Mouse (Mus musculus): ENCODE measurements at regions not wholly inside any gene's neighbourhood (a gene's known extent, or its start where the extent isn't known, plus 50 kb on each side); places are given as distances from the start of the nearest gene placed in this dataset.

DNA sequence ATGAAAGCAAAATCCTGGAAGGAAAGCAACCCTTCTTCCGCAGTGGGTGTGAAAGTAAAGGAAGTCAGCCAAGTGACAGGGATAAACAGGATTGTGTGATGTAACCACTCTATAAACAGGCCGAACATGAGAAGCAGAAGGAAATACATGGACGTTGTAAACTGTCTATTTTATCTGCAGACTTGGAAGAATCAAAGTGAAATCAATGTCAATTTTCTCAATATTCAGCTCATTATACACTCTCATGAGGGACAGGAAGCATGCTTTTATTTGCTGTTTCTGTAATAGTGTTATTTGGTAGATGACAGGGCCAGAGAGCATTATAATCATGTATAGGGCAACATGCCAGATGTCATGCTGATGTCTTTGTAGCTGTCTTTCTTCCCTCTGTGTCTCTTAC, 443.5 kb upstream of the A1bg start:
- dilution Hi-C loops (cut with MboI; ENCODE audit: extremely low pct_ligation_motif_present, extremely low pct_unique_long_range_greater_than_20kb, low sequenced_read_pairs) (no loop called here), in situ Hi-C loops (cut with MboI; ENCODE audit: low pct_ligation_motif_present, low pct_unique_long_range_greater_than_20kb, low sequenced_read_pairs) (no loop called here)
- no peaks in the 10 kb centered on the region for H3K4me1 ChIP-seq (ENCODE audit: control insufficient read depth in 1 of 2, insufficient read depth in 2 of 2)
- H3K36me3 ChIP-seq (replicated peaks in 1 of 2; ENCODE audit: control insufficient read depth in 1 of 2, insufficient read depth in 1 of 2, low read length in 1 of 2): no peaks in the 10 kb centered on the region
- no peaks in the 10 kb centered on the region for H3K9me3 ChIP-seq (replicated peaks; ENCODE audit: low read length)
- no peak for DNase-seq (ENCODE audit: extremely low read depth)
- no peak overlapping the region for H3K27ac ChIP-seq (ENCODE audit: insufficient read depth, low read depth)
- H3K79me2 ChIP-seq (replicated peaks; ENCODE audit: control insufficient read depth, extremely low read depth, insufficient read depth, poor library complexity, severe bottlenecking): no peaks in the 10 kb centered on the region
- H3K9ac ChIP-seq (ENCODE audit: insufficient read depth, low read depth): no peak overlapping the region
- no peaks in the 10 kb centered on the region for H3K27me3 ChIP-seq (replicated peaks)
- no peak overlapping the region; the same call in 1 of the 2 replicates for H3K4me2 ChIP-seq (ENCODE audit: insufficient read depth, low read depth, poor library complexity, severe bottlenecking)
- TF ChIP-seq MAFK (IDR thresholded peaks at IDR 0.05; ENCODE audit: insufficient replicate concordance, low read length): no peak
- no peak for TF ChIP-seq SIN3A (IDR thresholded peaks at IDR 0.05; ENCODE audit: low read length)
- TF ChIP-seq JUN (IDR thresholded peaks at IDR 0.05; ENCODE audit: insufficient read depth, low read depth, low read length): no peak
- no peak overlapping the region for H3K4me3 ChIP-seq (replicated peaks in 1 of 3; ENCODE audit: low read depth in 2 of 3, low read length in 2 of 3, poor library complexity in 1 of 3)

DNA sequence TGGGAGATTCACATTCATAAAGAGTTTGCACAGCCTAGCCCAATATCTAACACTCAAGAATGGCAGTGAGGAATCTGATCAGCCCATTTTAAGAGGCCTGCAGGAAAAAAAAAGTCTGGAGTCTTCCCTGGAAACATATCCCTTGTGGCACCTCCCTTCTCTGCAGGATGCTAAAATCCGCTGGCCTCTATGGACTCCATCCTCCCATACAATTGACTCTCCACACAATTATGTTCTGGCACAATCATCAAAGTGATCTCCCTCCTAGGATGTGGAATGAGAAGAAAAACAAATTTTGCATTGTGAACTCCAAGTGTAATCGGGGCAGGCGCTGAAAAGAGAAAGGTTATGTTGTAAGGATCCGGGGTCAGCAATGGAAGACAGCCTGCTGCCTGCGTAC, 442.7 kb upstream of the A1bg start:
- no peaks in the 10 kb centered on the region for H3K4me1 ChIP-seq (ENCODE audit: control insufficient read depth in 1 of 2, insufficient read depth in 2 of 2)
- in situ Hi-C loops (cut with MboI; ENCODE audit: low pct_ligation_motif_present, low pct_unique_long_range_greater_than_20kb, low sequenced_read_pairs): no loop called here
- TF ChIP-seq E2F4 (IDR thresholded peaks at IDR 0.05; ENCODE audit: insufficient replicate concordance, low read depth, low read length): no peak
- TF ChIP-seq CHD2 (IDR thresholded peaks at IDR 0.05; ENCODE audit: low read length): no peak
- no peak for TF ChIP-seq KAT2A (IDR thresholded peaks at IDR 0.05; ENCODE audit: insufficient replicate concordance, low read length)
- TF ChIP-seq ZMIZ1 (IDR thresholded peaks at IDR 0.05; ENCODE audit: low read depth, low read length): no peak
- TF ChIP-seq CTCF (conservative IDR thresholded peaks at IDR 0.05 in 1 of 2, IDR thresholded peaks at IDR 0.05 in 1 of 2; ENCODE audit: low read depth in 2 of 2, low read length in 2 of 2): no peak
- TF ChIP-seq JUND (conservative IDR thresholded peaks at IDR 0.05; ENCODE audit: low read depth, low read length): no peak
- TF ChIP-seq RCOR1 (conservative IDR thresholded peaks at IDR 0.05; ENCODE audit: low read depth, low read length): no peak
- no peak for TF ChIP-seq USF2 (conservative IDR thresholded peaks at IDR 0.05; ENCODE audit: low read depth, low read length)
- no peak for TF ChIP-seq MYC (IDR thresholded peaks at IDR 0.05; ENCODE audit: low read depth, low read length)
- H3K27me3 ChIP-seq (replicated peaks): no peaks in the 10 kb centered on the region
- no peaks in the 10 kb centered on the region for H3K9me3 ChIP-seq (replicated peaks; ENCODE audit: low read length)
- H3K36me3 ChIP-seq (replicated peaks in 1 of 2; ENCODE audit: control insufficient read depth in 1 of 2, insufficient read depth in 1 of 2, low read length in 1 of 2): no peaks in the 10 kb centered on the region
- dilution Hi-C loops (cut with MboI; ENCODE audit: extremely low pct_ligation_motif_present, extremely low pct_unique_long_range_greater_than_20kb, low sequenced_read_pairs): no loop called here
- H3K4me3 ChIP-seq (replicated peaks in 1 of 3; ENCODE audit: low read depth in 2 of 3, low read length in 2 of 3, poor library complexity in 1 of 3): no peak overlapping the region
- no peak overlapping the region for H3K27ac ChIP-seq (ENCODE audit: insufficient read depth, low read depth)
- DNase-seq (ENCODE audit: extremely low read depth): no peak
- H3K79me2 ChIP-seq (replicated peaks; ENCODE audit: control insufficient read depth, extremely low read depth, insufficient read depth, poor library complexity, severe bottlenecking): no peaks in the 10 kb centered on the region
- no peak overlapping the region for H3K4me2 ChIP-seq (ENCODE audit: insufficient read depth, low read depth, poor library complexity, severe bottlenecking)
- no peak overlapping the region for H3K9ac ChIP-seq (ENCODE audit: insufficient read depth, low read depth)

DNA sequence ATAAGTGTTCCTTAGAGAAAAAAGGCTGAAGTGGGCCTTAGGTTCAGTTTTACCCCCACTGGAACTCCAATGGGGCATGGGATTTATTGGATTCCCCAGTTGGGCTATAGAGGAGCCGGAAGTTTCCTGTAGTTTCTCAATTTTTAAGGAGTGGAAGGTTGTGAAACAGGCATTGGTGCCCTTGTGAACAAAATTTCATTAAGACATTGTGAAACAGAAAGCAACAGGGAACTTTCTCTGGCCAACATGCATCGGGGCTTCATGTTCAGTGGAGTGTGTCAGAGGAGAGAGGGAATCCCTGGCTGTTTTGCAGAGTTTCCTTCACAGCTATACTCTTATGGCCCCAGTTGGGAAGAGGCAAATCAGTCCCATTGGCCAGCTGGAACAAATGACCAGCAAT, 441.6 kb upstream of the A1bg start:
- H3K79me2 ChIP-seq (replicated peaks; ENCODE audit: control insufficient read depth, extremely low read depth, insufficient read depth, poor library complexity, severe bottlenecking): no peaks in the 10 kb centered on the region
- H3K4me1 ChIP-seq (ENCODE audit: control insufficient read depth in 1 of 2, insufficient read depth in 2 of 2): no peaks in the 10 kb centered on the region
- no peak overlapping the region for H3K9ac ChIP-seq (ENCODE audit: insufficient read depth, low read depth)
- H3K4me3 ChIP-seq (replicated peaks in 1 of 3; ENCODE audit: low read depth in 2 of 3, low read length in 2 of 3, poor library complexity in 1 of 3): no peak overlapping the region
- in situ Hi-C loops (cut with MboI; ENCODE audit: low pct_ligation_motif_present, low pct_unique_long_range_greater_than_20kb, low sequenced_read_pairs): no loop called here
- no peaks in the 10 kb centered on the region for H3K9me3 ChIP-seq (replicated peaks; ENCODE audit: low read length)
- H3K36me3 ChIP-seq (replicated peaks in 1 of 2; ENCODE audit: control insufficient read depth in 1 of 2, insufficient read depth in 1 of 2, low read length in 1 of 2): no peaks in the 10 kb centered on the region
- no peak overlapping the region for H3K4me2 ChIP-seq (ENCODE audit: insufficient read depth, low read depth, poor library complexity, severe bottlenecking)
- no peak for DNase-seq (ENCODE audit: extremely low read depth)
- dilution Hi-C loops (cut with MboI; ENCODE audit: extremely low pct_ligation_motif_present, extremely low pct_unique_long_range_greater_than_20kb, low sequenced_read_pairs): no loop called here
- no peaks in the 10 kb centered on the region for H3K27me3 ChIP-seq (replicated peaks)
- no peak for TF ChIP-seq POLR2AphosphoS2 (IDR thresholded peaks at IDR 0.05; ENCODE audit: low read depth, low read length)
- TF ChIP-seq GABPA (IDR thresholded peaks at IDR 0.05; ENCODE audit: insufficient replicate concordance, low read depth, low read length): no peak
- no peak for TF ChIP-seq KAT2A (IDR thresholded peaks at IDR 0.05; ENCODE audit: insufficient replicate concordance, low read length)
- no peak for TF ChIP-seq MXI1 (IDR thresholded peaks at IDR 0.05; ENCODE audit: low read depth, low read length)
- no peak overlapping the region for H3K27ac ChIP-seq (ENCODE audit: insufficient read depth, low read depth)

Data from CH12.LX (cell line).